Mouse (Mus musculus) hindbrain, embryonic 12.5 days (tissue): ENCODE data around the gene Rpl35. TPM values are rescaled to one million over a fixed set of nuclear protein-coding genes. Genes with fewer than 3 reads are reported as not detected.
A peak's percentile ranks its signal among the peaks of the same experiment; 100 is the strongest.

Source experiments
- ATAC-seq: fragments of 200-750 bp; cut with Nextera tagmentation; 2 replicates; pipeline ENCODE4 v1.8.0; 2017; ENCODE audit warnings: moderate TSS enrichment; ENCODE audit not compliant: low FRiP score
- H3K27ac ChIP-seq: fragments of 300-500 bp; sonication (generic); 2 replicates; pipeline ENCODE4 v1.5.1; 2016; ENCODE audit warnings: mild to moderate bottlenecking
- H3K27me3 ChIP-seq: fragments of 300-500 bp; sonication (generic); 2 replicates; pipeline ENCODE4 v1.6.1; 2016; ENCODE audit warnings: mild to moderate bottlenecking
- H3K36me3 ChIP-seq: fragments of 300-500 bp; sonication (generic); 2 replicates; pipeline ENCODE4 v1.6.1; 2016; ENCODE audit warnings: mild to moderate bottlenecking
- H3K4me1 ChIP-seq: fragments of 300-500 bp; sonication (generic); 2 replicates; pipeline ENCODE4 v1.6.1; 2016
- H3K4me2 ChIP-seq: fragments of 300-500 bp; sonication (generic); replicated peaks from 2 replicates; pipeline ENCODE4 v1.6.1; 2016; ENCODE audit warnings: mild to moderate bottlenecking
- H3K4me3 ChIP-seq: fragments of 300-500 bp; sonication (generic); 2 replicates; pipeline ENCODE4 v1.5.1; 2016; ENCODE audit warnings: mild to moderate bottlenecking
- H3K9ac ChIP-seq: fragments of 300-500 bp; sonication (generic); 2 replicates; pipeline ENCODE4 v1.6.1; 2016; ENCODE audit warnings: mild to moderate bottlenecking, moderate library complexity
- H3K9me3 ChIP-seq: fragments of 300-500 bp; sonication (generic); replicated peaks from 2 replicates; pipeline ENCODE4 v1.6.1; 2016; ENCODE audit warnings: mild to moderate bottlenecking
- WGBS: fragments of 180-500 bp; shearing (Covaris S2); methylation state at CpG from one replicate; pipeline ENCODE4 v1.1.7; 2016; 5-methylcytosine and 5-hydroxymethylcytosine counted together
- polyA plus RNA-seq: library from polyadenylated mRNA; unstranded; fragments of >200 nt; fragmentation: Nextera tagmentation; extraction: Ambion mirVana; gene quantifications from 2 replicates; pipeline ENCODE4 v1.2.1, GENCODE M21; 2016

Rpl35 gene
- polyA plus RNA-seq, 1 experiment from 2014 or later: 939 TPM

GRCm38 (mm10) chr2:39006149-39006730 lies 816 bp upstream of the Rpl35 start:
- 91% methylated on average over 14 of the region's 14 CpGs for WGBS
- Histone ChIP-seq H3K4me2 (peak overlapping the region; percentile 81), H3K27me3 (no peaks in the 10 kb centered on the region), H3K9ac (no peak overlapping the region), H3K36me3 (peaks cover 24% of the 10 kb centered on the region), H3K27ac (no peak overlapping the region), H3K9me3 (no peaks in the 10 kb centered on the region), H3K4me3 (peak overlapping the region; percentile 76), H3K4me1 (peaks cover 54% of the 10 kb centered on the region)
- no peak for ATAC-seq

- peak; percentile 88 for ATAC-seq
- Histone ChIP-seq H3K4me2 (peak within 1 kb of the TSS; percentile 81), H3K4me1 (peaks cover 47% of the 10 kb centered on the region), H3K36me3 (peaks cover 37% of the 10 kb centered on the region), H3K27me3 (no peaks in the 10 kb centered on the region), H3K4me3 (peak within 1 kb of the TSS; percentile 76), H3K27ac (peak within 1 kb of the TSS; percentile 91), H3K9me3 (no peaks in the 10 kb centered on the region), H3K9ac (peak within 1 kb of the TSS; percentile 94)
- WGBS: under 1% methylated on average over 58 of the region's 58 CpGs
These were observed 466 bp downstream of the Rpl35 start, which contains the start of gene Arpc5l for GRCm38 (mm10) chr2:39004880-39005435. TSS of gene Arpc5l (plus strand) at chr2:39005348.

GRCm38 (mm10) chr2:39004372-39004771 lies 1.1 kb downstream of the Rpl35 start:
- H3K27me3 ChIP-seq: no peaks in the 10 kb centered on the region
- H3K4me1 ChIP-seq: peaks cover 42% of the 10 kb centered on the region
- H3K27ac ChIP-seq: peak overlapping the region; percentile 91; the same call in 1 of the 2 replicates
- H3K9me3 ChIP-seq: no peaks in the 10 kb centered on the region
- H3K36me3 ChIP-seq: peaks cover 43% of the 10 kb centered on the region
- peak overlapping the region; percentile 76 for H3K4me3 ChIP-seq
- peak overlapping the region; percentile 81 for H3K4me2 ChIP-seq
- WGBS: 2% methylated on average over 11 of the region's 11 CpGs
- ATAC-seq: 0 out of 2 replicates have a peak, but pooled peaks have one; percentile 4
- H3K9ac ChIP-seq: peak overlapping the region; percentile 94

GRCm38 (mm10) chr2:39003512-39003911 lies 1.9 kb downstream of the Rpl35 start:
- peaks cover 44% of the 10 kb centered on the region for H3K36me3 ChIP-seq
- H3K4me3 ChIP-seq: peak overlapping the region; percentile 76
- H3K9me3 ChIP-seq: no peaks in the 10 kb centered on the region
- WGBS: 71% methylated on average over 5 of the region's 5 CpGs
- H3K27ac ChIP-seq: no peak overlapping the region
- H3K27me3 ChIP-seq: no peaks in the 10 kb centered on the region
- no peak for ATAC-seq
- H3K4me2 ChIP-seq: peak overlapping the region; percentile 81
- peak overlapping the region; percentile 94 for H3K9ac ChIP-seq
- H3K4me1 ChIP-seq: peaks cover 34% of the 10 kb centered on the region

- Histone ChIP-seq H3K4me3 (peak overlapping the region; percentile 76), H3K4me1 (peaks cover 36% of the 10 kb centered on the region), H3K9ac (peak overlapping the region; percentile 94), H3K36me3 (peaks cover 44% of the 10 kb centered on the region), H3K27me3 (no peaks in the 10 kb centered on the region), H3K4me2 (peak overlapping the region; percentile 81), H3K27ac (no peak overlapping the region), H3K9me3 (no peaks in the 10 kb centered on the region)
- 54% methylated on average over 8 of the region's 8 CpGs for WGBS
- ATAC-seq: no peak
These were observed 2.3 kb downstream of the Rpl35 start for GRCm38 (mm10) chr2:39003106-39003505.

DNA sequence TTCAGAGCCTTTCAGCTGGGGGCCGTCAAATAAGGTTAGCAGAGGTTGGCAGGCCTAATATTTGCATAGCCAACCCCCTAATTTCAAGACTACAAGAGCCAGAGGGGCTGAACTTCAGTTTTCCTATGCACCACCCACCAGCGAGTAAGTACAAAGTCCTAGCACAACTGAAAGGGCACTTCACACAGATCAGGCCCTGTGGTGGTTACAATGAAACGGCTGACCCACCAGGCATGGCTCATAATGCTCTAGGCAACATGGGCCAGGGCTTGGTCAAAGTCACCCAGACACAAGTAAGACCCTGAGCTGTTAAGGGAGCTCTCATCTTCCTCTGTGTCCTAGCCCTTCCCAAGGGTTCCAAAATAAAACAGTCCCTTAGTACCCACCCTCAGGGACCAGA lies 3.6 kb downstream of the Rpl35 start:
- H3K27me3 ChIP-seq: no peaks in the 10 kb centered on the region
- H3K36me3 ChIP-seq: peaks cover 44% of the 10 kb centered on the region
- WGBS: 87% methylated on average over 3 of the region's 3 CpGs
- peaks cover 33% of the 10 kb centered on the region for H3K4me1 ChIP-seq
- no peak overlapping the region for H3K4me3 ChIP-seq
- H3K9ac ChIP-seq: no peak overlapping the region
- ATAC-seq: no peak
- H3K27ac ChIP-seq: no peak overlapping the region
- no peak overlapping the region for H3K4me2 ChIP-seq
- no peaks in the 10 kb centered on the region for H3K9me3 ChIP-seq

DNA sequence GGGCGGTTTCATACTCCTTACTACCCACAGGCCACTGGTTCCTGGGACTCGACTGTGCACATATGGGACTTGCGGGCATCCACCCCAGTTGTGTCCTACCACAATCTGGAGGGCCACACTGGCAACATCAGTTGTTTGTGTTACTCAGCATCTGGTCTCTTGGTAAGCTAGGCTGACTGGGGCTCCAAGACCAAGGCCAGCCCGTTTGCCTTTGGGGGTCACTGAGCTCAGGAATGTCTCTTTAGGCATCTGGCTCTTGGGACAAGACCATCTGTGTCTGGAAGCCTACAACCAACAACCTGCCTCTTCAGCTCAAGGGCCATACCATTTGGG lies 4.9 kb downstream of the Rpl35 start:
- Histone ChIP-seq H3K36me3 (peaks cover 44% of the 10 kb centered on the region), H3K9ac (no peak overlapping the region), H3K4me2 (no peak overlapping the region), H3K4me3 (no peak overlapping the region), H3K9me3 (no peaks in the 10 kb centered on the region), H3K27me3 (no peaks in the 10 kb centered on the region), H3K27ac (no peak overlapping the region), H3K4me1 (peaks cover 22% of the 10 kb centered on the region)
- ATAC-seq: no peak
- WGBS: 90% methylated on average over 4 of the region's 4 CpGs

DNA sequence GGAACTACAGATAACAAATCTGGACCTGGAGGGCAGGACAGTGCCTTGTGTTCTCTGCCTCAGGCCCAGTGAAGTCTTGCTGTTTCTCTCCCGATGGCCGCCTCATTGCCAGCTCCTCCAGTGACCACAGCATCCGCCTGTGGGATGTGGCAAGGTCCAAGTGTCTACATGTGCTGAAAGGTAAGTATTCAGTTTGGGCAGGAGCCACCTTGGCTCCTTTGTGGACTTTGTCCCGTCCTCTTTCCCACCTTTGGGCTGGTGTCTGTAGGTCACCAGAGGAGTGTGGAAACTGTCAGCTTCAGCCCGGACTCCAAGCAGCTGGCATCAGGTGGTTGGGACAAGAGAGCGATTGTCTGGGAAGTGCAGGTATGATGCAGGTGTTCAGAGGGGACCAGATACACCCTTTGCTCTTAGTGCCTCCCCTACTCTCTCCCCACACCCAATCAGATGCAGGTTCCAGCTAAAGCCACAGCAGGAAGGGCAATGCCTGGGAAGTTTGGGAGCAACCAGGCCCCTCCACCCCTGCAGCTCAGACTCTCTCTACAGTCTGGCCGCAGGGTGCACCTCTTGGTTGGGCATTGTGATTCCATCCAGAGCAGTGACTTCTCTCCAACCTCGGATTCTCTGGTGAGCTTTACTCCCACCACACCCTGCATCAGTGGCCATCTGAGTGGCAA lies 5.4 kb downstream of the Rpl35 start:
- WGBS: 71% methylated on average over 8 of the region's 8 CpGs
- peaks cover 44% of the 10 kb centered on the region for H3K36me3 ChIP-seq
- no peak overlapping the region for H3K4me2 ChIP-seq
- no peak for ATAC-seq
- no peak overlapping the region for H3K4me3 ChIP-seq
- H3K9ac ChIP-seq: no peak overlapping the region
- peaks cover 22% of the 10 kb centered on the region for H3K4me1 ChIP-seq
- H3K27ac ChIP-seq: no peak overlapping the region
- no peaks in the 10 kb centered on the region for H3K27me3 ChIP-seq
- no peaks in the 10 kb centered on the region for H3K9me3 ChIP-seq

DNA sequence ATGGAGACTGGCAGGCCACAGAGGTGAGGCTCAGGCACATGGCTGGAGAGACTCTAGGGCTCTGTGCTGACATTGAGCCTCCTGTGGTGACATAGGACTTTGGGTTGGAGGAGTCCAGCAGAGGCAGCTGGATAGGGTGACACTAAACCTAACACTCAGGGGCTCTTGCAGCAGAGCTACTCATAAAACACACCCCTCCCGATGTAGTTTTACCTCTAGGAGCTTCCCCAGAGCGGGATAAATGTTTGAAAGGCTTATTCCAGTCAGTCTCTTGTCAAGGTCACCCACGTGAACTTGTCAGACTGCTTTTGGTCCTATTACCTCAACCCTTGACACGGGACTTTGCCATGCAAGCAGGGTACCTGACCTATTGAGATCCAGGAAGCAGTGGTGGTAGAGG lies 6.0 kb downstream of the Rpl35 start:
- no peak for ATAC-seq
- 64% methylated on average over 4 of the region's 4 CpGs for WGBS
- Histone ChIP-seq H3K9me3 (no peaks in the 10 kb centered on the region), H3K9ac (no peak overlapping the region), H3K4me1 (peaks cover 22% of the 10 kb centered on the region), H3K4me3 (no peak overlapping the region), H3K27ac (no peak overlapping the region), H3K27me3 (no peaks in the 10 kb centered on the region), H3K4me2 (no peak overlapping the region), H3K36me3 (peaks cover 44% of the 10 kb centered on the region)

GRCm38 (mm10) chr2:38997386-38998374 lies 7.7 kb downstream of the Rpl35 start, which contains the start of gene Wdr38:
TSS of gene Wdr38 (plus strand) at chr2:38997476.
- H3K27me3 ChIP-seq: no peaks in the 10 kb centered on the region
- 15% methylated on average over 33 of the region's 33 CpGs for WGBS
- H3K4me2 ChIP-seq: peak within 1 kb of the TSS; percentile 43
- peak within 1 kb of the TSS; percentile 40; the same call in 1 of the 2 replicates for H3K9ac ChIP-seq
- no peak within 1 kb of the TSS for H3K27ac ChIP-seq
- peak; percentile 88 for ATAC-seq
- H3K36me3 ChIP-seq: peaks cover 34% of the 10 kb centered on the region
- peaks cover 7% of the 10 kb centered on the region for H3K4me1 ChIP-seq
- H3K9me3 ChIP-seq: no peaks in the 10 kb centered on the region
- H3K4me3 ChIP-seq: peak within 1 kb of the TSS; percentile 27

DNA sequence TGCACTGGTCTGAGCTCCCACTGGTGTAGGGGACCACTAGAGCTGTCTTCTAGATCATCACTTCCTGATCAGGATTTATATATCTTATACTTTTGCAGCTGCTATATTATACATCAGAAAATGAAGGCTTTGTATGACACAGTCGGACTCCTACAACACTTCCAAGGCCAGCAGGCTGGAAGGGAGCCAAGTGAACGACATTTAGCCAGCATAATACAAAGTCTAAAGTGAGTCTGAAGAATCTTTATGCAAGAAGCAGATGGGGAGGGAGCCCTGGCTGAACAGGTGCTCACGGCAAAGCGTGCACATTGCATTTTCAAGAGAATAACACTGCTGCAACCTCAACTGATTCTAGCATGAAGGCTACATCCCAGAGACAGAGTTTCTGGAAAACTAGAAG lies 13.0 kb downstream of the Rpl35 start:
- 59% methylated on average over 4 of the region's 4 CpGs for WGBS

GRCm38 (mm10) chr2:38992004-38992403 lies 13.4 kb downstream of the Rpl35 start:
- no peak overlapping the region for H3K9ac ChIP-seq
- no peaks in the 10 kb centered on the region for H3K9me3 ChIP-seq
- H3K36me3 ChIP-seq: no peaks in the 10 kb centered on the region
- WGBS: 81% methylated on average over 4 of the region's 4 CpGs
- H3K4me1 ChIP-seq: 0 out of 2 replicates have a peak, but pooled peaks cover 2% of the 10 kb centered on the region
- no peaks in the 10 kb centered on the region for H3K27me3 ChIP-seq
- no peak; the same call in 1 of the 2 replicates for ATAC-seq
- H3K4me2 ChIP-seq: no peak overlapping the region
- H3K27ac ChIP-seq: no peak overlapping the region
- H3K4me3 ChIP-seq: no peak overlapping the region

More for the DNA sequence above, 13.0 kb downstream of the Rpl35 start:
- no peak overlapping the region for H3K4me3 ChIP-seq
- no peak overlapping the region for H3K27ac ChIP-seq
- no peak for ATAC-seq
- H3K36me3 ChIP-seq: no peaks in the 10 kb centered on the region
- 0 out of 2 replicates have a peak, but pooled peaks cover 2% of the 10 kb centered on the region for H3K4me1 ChIP-seq
- H3K27me3 ChIP-seq: no peaks in the 10 kb centered on the region
- H3K4me2 ChIP-seq: no peak overlapping the region
- no peak overlapping the region for H3K9ac ChIP-seq
- H3K9me3 ChIP-seq: no peaks in the 10 kb centered on the region
